Mouse (Mus musculus) heart, adult 2 months (tissue): ENCODE data around the gene Lama5.

ENCODE experiments used
- CTCF ChIP-seq: fragments of 200-600 bp; IDR thresholded peaks from 2 replicates; pipeline ENCODE4 v1.8.1; 2022; ENCODE audit warnings: antibody characterized with exemption, mild to moderate bottlenecking, moderate library complexity
- EP300 ChIP-seq: fragments of 200-500 bp; IDR thresholded peaks from 2 replicates; pipeline ENCODE4 v1.6.1; 2011; ENCODE audit warnings: low read depth, low read length, control low read depth; ENCODE audit not compliant: insufficient read depth
- POLR2A ChIP-seq: fragments of 200-500 bp; IDR thresholded peaks from 2 replicates; pipeline ENCODE4 v1.6.1; 2011; ENCODE audit warnings: mild to moderate bottlenecking, low read depth, low read length, control low read depth; ENCODE audit not compliant: insufficient read depth

DNA sequence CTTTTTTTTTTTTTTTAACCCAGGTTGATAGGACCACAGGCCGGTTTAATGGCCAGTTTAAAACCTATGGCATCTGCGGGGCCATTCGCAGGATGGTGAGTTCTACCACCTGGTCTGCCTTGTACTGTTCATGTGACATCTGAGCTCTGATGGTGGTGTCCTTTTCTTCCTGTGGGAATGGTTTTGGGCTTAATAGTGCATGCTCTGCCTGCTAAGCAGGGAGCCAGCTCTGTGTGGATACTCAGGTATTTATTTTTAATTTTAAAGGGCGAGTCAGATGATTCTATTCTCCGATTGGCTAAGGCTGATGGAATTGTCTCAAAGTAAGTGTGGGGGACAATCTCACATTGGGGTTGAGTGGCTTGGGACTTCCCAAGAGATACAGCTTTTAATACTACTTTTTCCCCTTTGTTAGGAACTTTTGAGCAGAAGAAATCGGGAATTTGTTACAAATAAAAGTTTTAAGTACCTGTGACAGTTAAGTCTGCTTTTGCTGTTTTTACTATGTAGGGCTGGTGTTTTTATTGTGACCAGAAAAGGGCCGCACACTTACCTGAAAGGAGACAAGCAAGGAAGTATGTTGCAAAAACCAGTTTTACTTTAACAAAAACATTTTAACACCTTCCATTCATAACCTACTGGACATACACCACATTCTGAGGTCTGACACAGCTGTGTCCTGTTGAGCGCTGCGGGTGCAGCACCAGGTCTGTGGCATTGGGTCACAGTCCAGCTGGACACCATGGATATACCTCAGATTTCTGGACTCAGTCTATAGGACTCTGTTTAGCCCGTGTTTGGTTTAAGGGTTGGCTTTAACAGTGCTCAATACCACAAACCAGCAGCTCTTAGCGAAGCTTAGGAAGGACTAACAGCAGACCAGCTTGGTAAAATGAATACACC, 32.6 kb upstream of the Lama5 start:
- TF ChIP-seq POLR2A, result no peak
- no peak for TF ChIP-seq CTCF
- no peak for TF ChIP-seq EP300
